Mouse (Mus musculus) cortical plate, adult 2 months (tissue): Measurements from ENCODE around the gene Stkld1.

Experiments used
- CTCF ChIP-seq: fragments of 200-500 bp; IDR thresholded peaks from 2 replicates; pipeline ENCODE4 v1.5.1; 2011; ENCODE audit warnings: mild to moderate bottlenecking, control low read depth, low read length; ENCODE audit not compliant: insufficient read depth; ENCODE audit errors: extremely low read depth
- POLR2A ChIP-seq: fragments of 200-500 bp; IDR thresholded peaks from 2 replicates; pipeline ENCODE4 v1.6.1; 2011; ENCODE audit warnings: mild to moderate bottlenecking, low read length, control low read depth; ENCODE audit not compliant: insufficient read depth; ENCODE audit errors: extremely low read depth

GRCm38 (mm10) chr2:26936425-26936824, 2.6 kb downstream of the Stkld1 start:
- TF ChIP-seq CTCF (no peak), POLR2A (no peak)
